Mouse (Mus musculus) layer of hippocampus, adult 18-20 months (tissue): Measurements from ENCODE around the gene M1ap. TPM values are rescaled to one million over a fixed set of nuclear protein-coding genes. Genes with fewer than 3 reads are reported as not detected.

ENCODE experiments used
- DNase-seq, 2 experiments: peaks; one replicate each; pipeline ENCODE4 v3.0.0; 2022; ENCODE audit warnings: low spot score in 2 of 2
- total RNA-seq, 2 experiments: library from RNA; stranded (reverse); gene quantifications; 2 replicates each; pipeline ENCODE4 v1.2.3; 2021

Gene M1ap
- total RNA-seq, 2 experiments from 2014 or later = not detected

DNA sequence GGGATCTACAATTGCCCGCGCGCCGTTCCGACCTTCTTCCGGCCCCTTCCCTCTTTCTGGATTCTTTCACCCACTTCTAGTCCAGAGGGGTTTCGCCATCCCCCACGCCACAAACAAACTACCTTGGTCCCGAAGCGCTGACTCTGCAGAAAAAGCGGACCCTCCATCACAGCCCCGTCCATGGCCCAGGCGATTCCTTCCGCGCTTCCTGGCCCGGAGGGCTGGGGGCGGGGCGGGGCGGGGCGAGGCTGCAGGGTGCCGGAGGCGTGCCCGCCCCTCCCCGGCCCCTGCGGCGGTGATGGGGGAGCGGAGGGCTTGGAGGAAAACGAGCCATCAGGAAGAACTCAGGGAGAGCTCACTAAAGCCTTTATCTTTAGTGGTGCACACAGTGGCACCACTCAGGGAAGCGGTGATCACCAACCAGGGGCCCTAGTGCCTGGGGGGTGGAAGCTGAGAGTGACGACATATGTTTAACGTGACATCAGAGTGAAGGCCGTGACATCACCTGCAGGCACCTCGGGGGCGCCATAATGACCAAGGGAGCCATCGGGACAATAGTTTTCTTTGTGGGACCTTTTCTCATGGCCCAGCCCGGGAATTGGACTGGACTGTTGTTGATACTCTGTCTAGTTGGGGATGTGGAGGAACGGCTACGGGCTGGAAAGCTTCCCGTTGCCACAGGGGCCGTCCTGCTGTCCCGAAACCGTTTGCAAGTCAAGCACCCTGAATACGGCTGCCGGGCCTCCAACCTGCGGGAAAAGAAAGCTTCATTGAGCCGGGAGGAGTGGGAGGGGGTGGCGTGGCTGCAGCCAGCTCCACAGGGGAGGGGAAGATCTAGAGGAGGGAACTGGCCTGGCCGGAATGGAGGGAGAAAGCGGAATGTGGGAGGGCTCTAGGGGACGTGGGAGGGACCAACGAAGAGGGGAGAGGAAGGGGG is 86.8 kb downstream of the M1ap start, which contains the start of the genes Dok1 and Loxl3:
TSS of gene Dok1 (minus strand) at position 223 of the 937 bp plus-strand sequence.
TSS of gene Loxl3 (plus strand) at position 925 of the 937 bp plus-strand sequence.
- peak in 1 of 2 experiments; percentile 32 for DNase-seq

DNA sequence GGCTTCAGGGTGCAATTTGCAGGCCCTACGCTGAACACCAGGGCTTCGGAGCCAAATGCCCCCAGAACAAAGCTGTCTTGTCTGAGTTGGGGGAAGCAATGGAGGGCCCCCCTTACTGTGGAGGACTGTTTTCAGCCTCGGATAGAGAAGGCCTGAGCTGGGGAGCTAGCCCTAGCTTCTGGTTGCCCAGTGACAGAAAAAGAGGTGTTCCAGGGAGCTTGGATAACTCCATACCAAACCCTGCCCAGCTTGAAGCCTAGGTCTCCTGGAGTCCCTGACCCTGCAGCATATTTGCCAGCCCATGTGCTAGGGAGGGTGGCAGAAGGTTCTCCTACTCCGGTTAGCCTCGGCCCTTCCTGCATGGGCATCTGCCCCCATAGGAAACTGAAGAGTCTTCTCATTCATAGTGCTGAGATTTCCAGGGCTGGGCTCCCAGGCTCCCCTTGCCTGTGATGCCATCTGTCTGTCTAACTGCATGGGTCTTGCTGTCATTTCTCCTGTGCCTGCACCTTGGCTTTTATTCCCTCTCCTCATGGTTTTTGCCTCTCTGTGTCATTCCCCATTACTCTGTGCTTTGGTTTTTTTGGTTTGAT is 87.9 kb downstream of the M1ap start:
- DNase-seq = no peak

DNA sequence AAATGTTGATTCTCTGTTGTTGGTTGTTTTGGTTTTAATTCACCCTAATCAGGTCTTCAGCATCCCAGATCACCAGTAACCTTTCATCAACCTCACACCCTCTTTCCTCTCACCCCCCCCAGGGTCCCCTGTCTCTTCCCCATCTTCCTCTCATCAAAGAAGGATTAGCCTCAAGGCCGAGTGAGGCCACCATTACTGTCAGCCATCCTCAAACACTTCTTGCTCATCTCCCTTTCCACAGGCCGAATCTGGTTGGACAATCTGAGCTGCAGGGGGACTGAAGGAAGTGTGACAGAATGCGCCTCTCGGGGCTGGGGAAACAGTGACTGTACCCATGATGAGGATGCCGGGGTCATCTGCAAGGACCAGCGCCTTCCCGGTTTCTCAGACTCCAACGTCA is 90.5 kb downstream of the M1ap start:
- no peak for DNase-seq

DNA sequence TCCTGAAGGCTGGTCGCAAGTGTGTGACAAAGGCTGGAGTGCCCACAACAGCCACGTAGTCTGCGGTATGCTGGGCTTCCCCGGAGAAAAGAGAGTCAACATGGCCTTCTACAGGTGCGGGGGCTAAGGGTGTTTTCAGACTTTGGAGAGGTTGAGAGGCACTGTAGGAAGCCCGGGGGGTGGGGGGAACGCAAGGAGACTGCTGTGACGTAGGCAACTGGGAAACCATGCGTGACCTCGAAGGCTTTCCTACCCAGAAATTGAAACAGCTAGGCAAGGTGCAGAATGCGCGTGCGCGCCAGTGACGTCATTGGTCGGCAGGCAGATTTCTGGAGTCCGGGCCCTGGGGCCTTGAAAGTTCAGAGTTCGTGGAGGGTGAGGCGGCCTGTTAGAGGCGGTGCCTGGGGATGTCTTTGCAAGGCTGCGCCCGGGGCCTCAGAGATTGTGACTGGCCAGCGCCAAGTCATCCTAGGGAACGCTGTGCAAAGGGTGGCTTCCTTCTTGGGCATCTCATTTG is 91.9 kb downstream of the M1ap start:
- DNase-seq = peak; percentile 76 to 91

DNA sequence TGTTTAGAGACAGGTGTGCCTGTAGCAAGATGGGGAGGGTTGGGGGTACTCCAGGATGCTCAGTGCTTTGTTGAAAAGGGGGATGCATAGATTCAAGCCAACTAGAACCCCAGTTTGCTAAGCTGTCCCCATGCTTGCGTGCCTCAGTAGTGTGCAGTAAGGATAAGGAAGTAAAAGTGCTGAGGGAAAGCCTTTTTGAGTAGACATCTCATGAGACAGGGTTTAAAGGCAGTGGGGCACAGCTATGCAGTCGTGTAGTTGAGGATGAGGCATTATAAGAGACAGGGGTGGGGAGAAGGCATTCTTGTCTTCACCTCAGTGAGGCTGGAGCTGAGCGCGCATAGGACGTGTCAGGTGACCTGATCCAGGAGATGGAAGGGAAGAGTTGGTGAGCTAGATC is 93.9 kb downstream of the M1ap start:
- no peak for DNase-seq

DNA sequence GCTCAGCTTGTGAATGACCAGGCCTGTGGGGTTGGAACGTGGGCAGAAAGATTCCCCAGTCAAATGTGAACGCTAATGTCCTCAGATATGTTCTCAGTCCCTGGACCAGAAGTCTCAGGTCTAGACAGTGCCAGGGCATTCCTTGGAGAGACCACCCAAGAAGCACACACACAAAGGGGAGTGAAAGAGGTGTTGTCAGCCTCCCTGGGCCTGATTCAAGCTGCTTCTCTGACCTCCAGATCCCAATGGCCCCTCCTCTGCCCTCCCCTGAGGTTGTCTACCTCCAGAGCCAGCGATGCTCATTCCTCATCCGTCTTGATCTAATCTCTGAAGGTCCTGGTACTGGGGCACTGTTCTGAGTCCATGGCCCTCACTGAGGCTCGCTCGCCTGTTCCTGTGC is 96.9 kb downstream of the M1ap start:
- no peak for DNase-seq

DNA sequence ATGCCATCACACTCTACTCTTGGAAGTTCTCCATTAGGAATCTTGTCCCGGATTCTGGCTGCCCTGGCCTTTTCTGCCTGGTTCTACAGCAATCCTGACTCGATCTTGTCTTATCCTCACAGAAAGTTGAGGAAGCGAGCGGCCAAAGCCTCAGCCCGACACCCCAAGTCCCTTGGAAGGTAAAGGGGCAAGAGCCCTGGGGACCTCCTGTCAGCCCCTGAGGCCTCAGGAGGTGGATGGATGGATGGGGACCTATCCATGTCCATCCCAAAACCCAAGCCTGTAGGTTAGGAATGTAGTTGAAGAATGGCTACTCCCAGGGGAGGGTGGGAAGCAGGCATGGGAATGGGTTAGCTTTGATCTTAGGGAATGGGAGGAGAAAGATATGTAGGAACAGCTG is 97.3 kb downstream of the M1ap start:
- DNase-seq = no peak

DNA sequence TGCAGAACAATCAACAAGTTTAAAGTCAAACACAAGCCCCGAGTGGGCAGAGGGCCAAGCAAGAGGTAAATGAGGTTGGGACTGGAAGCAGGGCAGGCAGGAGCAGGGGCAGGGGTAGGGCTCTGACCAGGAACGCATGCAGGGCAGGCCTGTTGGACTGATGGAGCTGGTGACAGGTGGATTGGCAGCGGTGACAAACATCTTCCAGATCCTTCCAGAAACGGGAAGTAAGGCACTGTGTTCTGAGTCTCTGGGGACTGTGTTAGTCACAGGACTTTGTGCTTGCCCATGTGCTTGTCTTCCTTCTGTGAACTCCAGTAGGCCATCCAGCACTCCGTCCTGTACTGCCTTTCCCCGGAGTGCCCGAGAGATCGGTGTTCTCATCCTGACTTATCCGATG is 98.0 kb downstream of the M1ap start:
- no peak for DNase-seq

DNA sequence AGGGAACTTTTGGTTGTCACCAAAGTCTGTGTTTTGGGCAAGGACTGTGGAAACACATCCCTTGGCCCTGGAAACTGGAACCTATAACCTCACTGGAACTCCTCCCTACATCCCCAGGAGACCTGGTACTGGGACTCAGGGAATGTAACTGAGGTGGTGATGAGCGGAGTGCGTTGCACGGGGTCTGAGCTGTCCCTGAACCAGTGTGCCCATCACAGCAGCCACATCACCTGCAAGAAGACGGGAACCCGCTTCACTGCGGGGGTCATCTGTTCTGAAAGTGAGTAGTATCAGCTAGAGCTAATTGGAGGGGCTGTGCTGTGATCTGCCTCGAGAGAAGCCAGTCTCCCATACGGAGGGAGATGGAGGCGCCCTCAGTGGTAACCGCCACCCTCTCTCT is 102.7 kb downstream of the M1ap start:
- no peak for DNase-seq

DNA sequence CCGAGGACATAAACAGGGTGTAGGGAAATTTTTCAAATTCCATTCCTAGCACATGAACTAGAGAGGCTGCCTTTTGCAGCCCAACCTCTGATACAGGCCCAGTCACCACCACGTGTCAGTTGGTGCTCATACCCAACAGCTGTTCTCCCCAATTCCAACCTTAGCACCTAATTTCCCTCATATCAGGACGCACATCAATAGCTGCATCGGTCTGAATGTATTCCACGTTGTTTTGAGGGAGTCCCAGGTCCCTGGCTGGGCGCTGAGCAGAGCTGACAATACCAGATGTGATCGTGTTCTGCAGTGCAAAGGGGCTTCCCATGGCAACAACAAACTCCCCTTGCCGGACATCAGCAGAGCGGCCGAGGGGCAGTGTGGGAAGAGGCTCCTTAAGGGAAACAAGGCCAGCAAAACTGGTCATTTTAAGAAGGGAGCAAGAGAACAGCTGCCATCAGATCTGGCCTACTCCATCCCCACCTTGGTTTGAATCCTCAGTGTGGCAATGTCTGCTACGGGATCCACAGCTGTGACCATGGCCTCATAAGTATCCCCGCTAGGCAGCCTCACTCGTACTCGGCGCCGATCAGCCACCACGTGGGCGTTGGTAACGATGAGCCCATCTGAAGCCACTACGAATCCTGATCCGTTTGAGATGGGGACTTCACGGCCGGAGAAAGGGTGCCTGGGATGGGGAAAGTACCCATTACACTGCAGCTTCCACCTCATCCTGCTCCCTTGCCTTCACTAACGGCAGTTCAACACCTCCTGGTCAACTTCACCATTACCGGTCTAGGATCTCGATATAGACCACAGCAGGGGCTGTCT is 106.6 kb downstream of the M1ap start:
- peak in 1 of 2 experiments; percentile 51 for DNase-seq

DNA sequence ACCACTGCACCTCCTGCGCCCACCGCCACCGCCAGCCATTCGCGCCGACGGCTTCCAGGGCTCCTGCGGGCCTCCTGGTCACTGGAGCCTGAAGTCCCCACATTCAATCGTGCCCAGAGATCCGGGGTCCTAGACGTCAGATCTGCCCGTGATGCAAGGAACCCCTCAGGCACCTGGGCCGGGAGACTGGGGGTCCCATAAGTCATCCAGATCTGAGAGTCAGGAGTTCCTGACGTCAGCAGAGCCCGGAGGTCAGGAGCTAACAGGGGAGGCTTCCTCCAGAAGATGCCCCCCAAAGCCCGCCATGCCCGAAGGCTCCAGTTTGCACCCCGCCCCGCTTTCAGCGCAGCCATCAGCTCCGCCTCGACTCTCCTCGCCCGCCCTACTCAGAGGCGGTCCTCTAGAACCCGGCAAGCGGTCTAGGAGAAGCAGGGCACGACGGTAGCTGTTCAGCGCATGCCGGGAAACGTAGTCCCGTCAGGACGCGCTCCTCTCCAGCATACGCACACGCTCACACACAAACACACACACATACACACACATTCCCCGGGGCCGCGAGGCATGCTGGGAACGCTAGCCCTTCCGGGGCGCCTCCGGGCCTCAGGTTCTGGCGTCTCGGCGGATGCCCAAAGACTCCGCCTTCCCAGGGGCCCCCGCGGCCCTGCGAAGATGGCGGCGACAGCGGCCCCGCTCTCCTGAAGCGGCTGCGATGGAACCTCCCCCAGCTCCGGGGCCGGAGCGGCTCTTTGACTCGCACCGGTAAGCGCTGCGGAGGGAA is 107.6 kb downstream of the M1ap start, which contains the start of gene Aup1:
TSS of gene Aup1 (plus strand) at position 448 of the 778 bp plus-strand sequence.
- DNase-seq = peak; percentile 97 to 98

DNA sequence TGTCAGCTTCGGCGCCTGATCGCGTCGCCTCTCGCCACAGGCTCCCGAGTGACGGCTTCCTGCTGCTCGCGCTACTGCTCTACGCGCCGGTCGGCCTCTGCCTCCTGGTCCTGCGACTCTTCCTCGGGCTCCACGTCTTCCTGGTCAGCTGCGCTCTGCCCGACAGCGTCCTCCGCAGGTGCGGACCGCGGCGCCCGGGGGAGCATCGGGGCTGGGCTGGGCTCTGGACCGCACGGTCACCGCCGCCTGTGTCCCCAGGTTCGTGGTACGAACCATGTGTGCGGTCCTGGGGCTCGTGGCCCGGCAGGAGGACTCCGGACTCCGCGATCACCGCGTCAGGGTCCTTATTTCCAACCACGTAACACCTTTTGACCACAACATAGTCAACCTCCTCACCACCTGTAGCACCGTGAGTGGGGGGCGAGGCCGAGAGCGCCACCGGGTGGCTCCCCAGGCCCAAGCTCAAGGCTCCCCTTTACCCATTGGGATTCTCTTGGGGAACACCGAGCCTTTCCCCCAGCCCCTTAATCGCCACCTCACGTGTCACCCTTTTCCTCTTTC is 108.2 kb downstream of the M1ap start, which contains the start of gene Htra2:
TSS of gene Htra2 (minus strand) at position 403 of the 561 bp plus-strand sequence.
- peak in 1 of 2 experiments; percentile 34 for DNase-seq

DNA sequence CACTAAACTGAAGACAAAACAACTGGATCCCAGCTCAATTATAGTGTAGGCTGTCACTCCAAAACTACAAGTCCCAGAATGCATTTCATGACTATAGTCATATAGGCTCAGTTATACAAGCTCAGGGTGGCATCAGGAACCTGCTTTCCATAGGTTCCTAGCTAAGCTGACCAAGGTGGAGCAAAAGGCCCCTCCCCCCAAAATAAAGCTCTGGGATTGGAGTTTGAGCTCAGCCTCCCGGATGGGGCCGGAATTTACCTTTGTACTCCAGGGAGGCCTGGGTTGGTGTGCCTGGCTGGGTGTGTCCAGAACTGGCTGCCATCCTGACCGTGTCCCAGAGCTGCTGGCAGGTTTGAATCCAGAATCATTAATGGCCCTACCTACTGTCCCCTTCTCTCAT is 111.1 kb downstream of the M1ap start, which contains the start of gene Dqx1:
TSS of gene Dqx1 (plus strand) at position 55 of the 400 bp plus-strand sequence.
- no peak for DNase-seq

DNA sequence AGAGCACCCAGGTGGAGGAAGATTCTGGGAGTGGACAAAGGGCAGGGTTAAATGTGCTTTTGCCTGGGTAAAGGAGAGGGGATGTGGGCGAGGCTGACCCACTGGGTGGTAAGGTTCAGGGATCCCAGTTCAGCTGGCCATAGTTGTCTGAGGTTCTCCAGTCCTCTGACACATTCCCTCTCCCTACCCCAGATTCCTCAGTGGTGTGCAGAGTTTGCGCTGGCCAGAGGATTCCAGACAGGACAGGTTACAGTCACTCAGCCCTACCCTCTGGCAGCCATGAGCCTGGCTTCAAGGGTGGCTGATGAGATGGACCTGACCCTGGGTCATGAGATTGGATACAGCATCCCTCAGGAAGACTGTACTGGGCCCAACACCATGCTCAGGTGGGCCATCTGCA is 112.0 kb downstream of the M1ap start:
- DNase-seq = no peak

DNA sequence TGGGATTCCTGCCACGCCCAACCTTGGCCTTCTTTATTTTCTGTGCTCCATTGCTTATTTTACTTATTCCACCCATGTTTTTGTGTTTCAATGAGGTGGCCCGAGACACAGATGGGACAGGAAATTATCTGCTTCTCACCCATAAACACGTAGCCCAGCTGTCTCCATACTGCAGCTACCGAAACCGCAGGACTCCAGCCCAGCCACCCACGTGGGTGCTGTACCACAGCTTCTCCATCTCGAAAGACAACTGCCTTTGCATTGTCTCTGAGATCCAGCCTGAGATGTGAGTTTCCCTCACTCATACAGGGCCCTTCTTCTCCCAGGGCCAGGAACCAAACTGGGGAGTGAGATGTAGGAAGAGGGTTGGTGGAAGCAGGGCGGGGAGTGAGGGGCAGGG is 119.3 kb downstream of the M1ap start:
- no peak for DNase-seq

DNA sequence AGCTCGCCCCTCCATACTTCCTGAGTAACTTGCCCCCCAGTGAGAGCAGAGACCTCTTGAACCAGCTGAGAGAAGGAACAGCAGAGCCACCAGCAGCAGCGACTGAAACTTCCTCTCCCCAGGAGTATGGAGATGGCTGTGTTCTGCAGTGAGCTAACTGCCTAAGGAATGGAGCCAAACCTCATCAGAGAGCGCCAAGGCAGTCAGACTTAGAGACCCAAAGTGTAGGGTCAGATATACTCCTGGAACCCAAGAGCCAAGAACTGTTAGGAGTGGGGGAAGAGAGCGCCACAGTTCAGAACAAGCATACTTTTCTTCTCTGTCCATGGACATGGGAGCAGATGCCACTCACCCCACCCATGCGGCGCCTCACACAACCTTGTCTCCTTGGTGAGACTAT is 119.7 kb downstream of the M1ap start:
- DNase-seq = no peak

DNA sequence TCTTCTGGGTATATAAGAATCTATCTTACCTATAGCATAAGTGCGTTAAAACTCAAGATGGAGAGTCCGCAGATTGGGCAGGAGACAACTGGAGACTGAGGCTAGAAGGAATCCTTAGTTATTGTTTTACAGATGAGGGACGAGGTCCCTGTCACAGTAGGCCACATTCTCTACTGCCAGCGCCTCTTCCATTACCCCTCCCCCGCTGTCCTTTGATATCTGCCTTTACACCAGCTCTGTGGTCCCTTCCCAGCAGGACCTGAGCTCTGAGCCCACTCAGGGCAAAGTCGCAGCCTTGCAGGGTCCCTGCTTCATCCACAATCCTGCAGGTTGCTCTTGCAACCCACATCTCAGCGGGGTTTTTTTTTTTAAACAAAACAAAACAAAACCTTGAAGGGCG is 121.5 kb downstream of the M1ap start:
- no peak for DNase-seq

DNA sequence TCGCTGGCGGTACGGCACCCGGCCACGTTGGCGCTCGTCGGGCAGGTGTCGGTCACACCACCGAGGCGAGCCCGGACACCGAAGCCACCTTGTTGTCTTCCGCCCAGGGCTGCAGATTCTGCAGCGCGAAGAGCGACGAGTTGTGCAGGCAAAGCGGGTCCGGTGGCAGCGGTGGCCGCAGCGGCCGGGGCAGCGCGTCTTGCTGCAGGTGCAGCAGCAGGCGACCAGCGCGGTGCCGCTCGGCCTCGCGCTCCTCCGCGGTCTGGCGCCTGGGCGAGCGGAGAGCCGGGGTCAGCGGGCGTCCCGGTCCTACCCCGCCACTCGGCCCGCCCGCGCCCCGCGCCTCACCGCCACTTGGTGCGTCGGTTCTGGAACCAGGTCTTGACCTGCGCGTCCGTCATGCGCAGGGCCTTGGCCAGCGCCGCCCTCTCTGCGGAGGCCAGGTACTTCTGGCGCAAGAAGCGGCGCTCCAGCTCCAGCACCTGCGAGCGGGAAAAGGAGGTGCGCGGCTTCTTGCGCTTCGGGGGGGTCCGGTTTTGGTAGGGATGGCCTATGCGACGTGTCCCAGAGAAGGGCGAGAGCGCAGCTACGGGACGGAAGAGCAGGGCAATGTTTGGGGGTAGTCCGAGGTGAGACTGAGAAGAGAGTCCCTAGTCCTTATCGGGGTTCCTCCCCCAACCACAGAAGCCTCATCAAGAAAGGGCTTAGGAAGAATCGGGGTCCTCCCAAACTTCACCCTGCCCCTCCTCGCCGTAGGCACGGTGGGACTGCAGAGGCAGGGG is 122.2 kb downstream of the M1ap start:
- no peak for DNase-seq
